Mouse (Mus musculus) CH12.LX (cell line): ENCODE measurements around the gene Ccl11. TPM values are rescaled to one million over a fixed set of nuclear protein-coding genes. Genes with fewer than 3 reads are reported as not detected.

Source experiments
- DNase-seq: peaks from one replicate; pipeline ENCODE4 v3.0.0-alpha.2; 2013; ENCODE audit errors: extremely low read depth
- H3K27ac ChIP-seq: 2 replicates; pipeline ENCODE4 v1.5.1; 2012; ENCODE audit warnings: low read depth, mild to moderate bottlenecking, control low read depth, moderate library complexity; ENCODE audit not compliant: insufficient read depth
- H3K27me3 ChIP-seq: replicated peaks from 2 replicates; pipeline ENCODE3; 2012; ENCODE audit warnings: inconsistent platforms
- H3K36me3 ChIP-seq, 2 experiments: replicated peaks in 1 of 2; 2 replicates each; pipeline versions ENCODE3 to v1.6.1; 2012; ENCODE audit warnings: inconsistent platforms in 1 of 2, low read length in 1 of 2, mild to moderate bottlenecking in 1 of 2, mixed read lengths in 1 of 2, moderate library complexity in 1 of 2; ENCODE audit not compliant: control insufficient read depth in 1 of 2, insufficient read depth in 1 of 2
- H3K4me1 ChIP-seq, 2 experiments: 2 replicates each; pipeline ENCODE4 v1.6.1; 2012; ENCODE audit warnings: inconsistent platforms in 1 of 2, moderate library complexity in 1 of 2; ENCODE audit not compliant: insufficient read depth in 2 of 2, control insufficient read depth in 1 of 2
- H3K4me2 ChIP-seq: 2 replicates; pipeline ENCODE4 v1.6.1; 2012; ENCODE audit warnings: low read depth, mild to moderate bottlenecking, control low read depth; ENCODE audit not compliant: poor library complexity, insufficient read depth, severe bottlenecking
- H3K4me3 ChIP-seq, 3 experiments: fragments of 150-350 bp in 1 of 3; sonication (generic) in 1 of 3; replicated peaks in 1 of 3; 2 replicates each; pipeline versions ENCODE3 to v1.5.1; 2011 to 2012; ENCODE audit warnings: low read depth in 2 of 3, low read length in 2 of 3, mild to moderate bottlenecking in 2 of 3, moderate library complexity in 2 of 3, control low read depth in 1 of 3, improper control_type of control experiment in 1 of 3, inconsistent platforms in 1 of 3, mixed read lengths in 1 of 3; ENCODE audit not compliant: poor library complexity in 1 of 3
- H3K79me2 ChIP-seq: replicated peaks from 2 replicates; pipeline ENCODE4 v1.6.1; 2012; ENCODE audit warnings: mild to moderate bottlenecking, moderate library complexity; ENCODE audit not compliant: control insufficient read depth, poor library complexity, insufficient read depth, severe bottlenecking; ENCODE audit errors: extremely low read depth
- H3K9ac ChIP-seq: 2 replicates; pipeline ENCODE4 v1.6.1; 2012; ENCODE audit warnings: low read depth, mild to moderate bottlenecking, control low read depth, moderate library complexity; ENCODE audit not compliant: insufficient read depth
- H3K9me3 ChIP-seq: replicated peaks from 2 replicates; pipeline ENCODE3; 2012; ENCODE audit warnings: low read length, inconsistent platforms, mixed read lengths
- BHLHE40 ChIP-seq: IDR thresholded peaks from 2 replicates; pipeline ENCODE4 v1.6.1; 2011; ENCODE audit warnings: mild to moderate bottlenecking, low read depth, low read length, improper control_type of control experiment
- CHD1 ChIP-seq: IDR thresholded peaks from 2 replicates; pipeline ENCODE4 v1.6.1; 2012; ENCODE audit warnings: low read depth, low read length, improper control_type of control experiment, inconsistent platforms
- CHD2 ChIP-seq: IDR thresholded peaks from 2 replicates; pipeline ENCODE4 v1.6.1; 2011; ENCODE audit warnings: low read length, improper control_type of control experiment
- CTCF ChIP-seq, 2 experiments: IDR thresholded peaks in 1 of 2; conservative IDR thresholded peaks in 1 of 2; 2 replicates each; pipeline ENCODE4 v1.5.1; 2011 to 2012; ENCODE audit warnings: low read depth in 2 of 2, low read length in 2 of 2, improper control_type of control experiment in 1 of 2, inconsistent platforms in 1 of 2, mild to moderate bottlenecking in 1 of 2, moderate library complexity in 1 of 2
- ELF1 ChIP-seq: IDR thresholded peaks from 2 replicates; pipeline ENCODE4 v1.6.1; 2014; ENCODE audit warnings: low read depth, mild to moderate bottlenecking, inconsistent platforms, low read length, improper control_type of control experiment
- ETS1 ChIP-seq: conservative IDR thresholded peaks from 2 replicates; pipeline ENCODE4 v1.6.1; 2012; ENCODE audit warnings: low read depth, mild to moderate bottlenecking, inconsistent platforms, low read length, improper control_type of control experiment, moderate library complexity
- GABPA ChIP-seq: IDR thresholded peaks from 2 replicates; pipeline ENCODE4 v1.6.1; 2012; ENCODE audit warnings: low read depth, low read length, improper control_type of control experiment, inconsistent platforms; ENCODE audit not compliant: insufficient replicate concordance
- HCFC1 ChIP-seq: IDR thresholded peaks from 2 replicates; pipeline ENCODE4 v1.6.1; 2012; ENCODE audit warnings: low read depth, mild to moderate bottlenecking, inconsistent platforms, low read length, improper control_type of control experiment
- IRF4 ChIP-seq: IDR thresholded peaks from 2 replicates; pipeline ENCODE4 v1.6.1; 2014; ENCODE audit warnings: low read depth, mild to moderate bottlenecking, inconsistent platforms, low read length, improper control_type of control experiment
- JUN ChIP-seq: IDR thresholded peaks from 2 replicates; pipeline ENCODE4 v1.6.1; 2011; ENCODE audit warnings: low read depth, mild to moderate bottlenecking, low read length, improper control_type of control experiment, moderate library complexity; ENCODE audit not compliant: insufficient read depth
- KAT2A ChIP-seq: IDR thresholded peaks from 2 replicates; pipeline ENCODE4 v1.6.1; 2012; ENCODE audit warnings: low read length, improper control_type of control experiment, inconsistent platforms; ENCODE audit not compliant: insufficient replicate concordance
- MAX ChIP-seq: IDR thresholded peaks from 2 replicates; pipeline ENCODE4 v1.6.1; 2011; ENCODE audit warnings: low read length, improper control_type of control experiment
- MAZ ChIP-seq: IDR thresholded peaks from 2 replicates; pipeline ENCODE4 v1.6.1; 2012; ENCODE audit warnings: low read depth, mild to moderate bottlenecking, inconsistent platforms, low read length, improper control_type of control experiment, moderate library complexity
- MEF2A ChIP-seq: IDR thresholded peaks from 2 replicates; pipeline ENCODE4 v1.6.1; 2014; ENCODE audit warnings: low read depth, mild to moderate bottlenecking, inconsistent platforms, low read length, improper control_type of control experiment, borderline replicate concordance
- MXI1 ChIP-seq: IDR thresholded peaks from 2 replicates; pipeline ENCODE4 v1.6.1; 2011; ENCODE audit warnings: mild to moderate bottlenecking, low read depth, low read length, improper control_type of control experiment
- NRF1 ChIP-seq: IDR thresholded peaks from 2 replicates; pipeline ENCODE4 v1.6.1; 2014; ENCODE audit warnings: low read depth, mild to moderate bottlenecking, inconsistent platforms, low read length, improper control_type of control experiment, moderate library complexity
- POLR2A ChIP-seq: IDR thresholded peaks from 2 replicates; pipeline ENCODE4 v1.6.1; 2011; ENCODE audit warnings: low read depth, mild to moderate bottlenecking, improper control_type of control experiment, low read length
- POLR2AphosphoS2 ChIP-seq: IDR thresholded peaks from 2 replicates; pipeline ENCODE4 v1.6.1; 2011; ENCODE audit warnings: low read depth, low read length, improper control_type of control experiment
- RAD21 ChIP-seq: IDR thresholded peaks from 2 replicates; pipeline ENCODE4 v1.6.1; 2011; ENCODE audit warnings: low read depth, mild to moderate bottlenecking, low read length, improper control_type of control experiment, moderate library complexity
- RCOR1 ChIP-seq: conservative IDR thresholded peaks from 2 replicates; pipeline ENCODE4 v1.6.1; 2012; ENCODE audit warnings: low read depth, mild to moderate bottlenecking, inconsistent platforms, low read length, improper control_type of control experiment
- SMC3 ChIP-seq: IDR thresholded peaks from 2 replicates; pipeline ENCODE4 v1.6.1; 2011; ENCODE audit warnings: low read depth, low read length, improper control_type of control experiment
- USF2 ChIP-seq: conservative IDR thresholded peaks from 2 replicates; pipeline ENCODE4 v1.6.1; 2011; ENCODE audit warnings: low read depth, low read length, improper control_type of control experiment
- ZMIZ1 ChIP-seq: IDR thresholded peaks from 2 replicates; pipeline ENCODE4 v1.6.1; 2012; ENCODE audit warnings: low read depth, mild to moderate bottlenecking, inconsistent platforms, low read length, improper control_type of control experiment
- ZNF384 ChIP-seq: IDR thresholded peaks from 2 replicates; pipeline ENCODE4 v1.6.1; 2012; ENCODE audit warnings: low read depth, low read length, improper control_type of control experiment, inconsistent platforms
- dilution Hi-C: fragments of 300-500 bp; cut with MboI; formaldehyde crosslinking; loops from 2 replicates; pipeline ENCODE4 v1.14.3; 2020; ENCODE audit warnings: low sequenced_read_pairs; ENCODE audit not compliant: extremely low pct_unique_long_range_greater_than_20kb, extremely low pct_ligation_motif_present
- in situ Hi-C: fragments of 300-500 bp; cut with MboI; formaldehyde crosslinking; loops from 3 replicates; pipeline ENCODE4 v1.14.3; 2019; ENCODE audit warnings: low sequenced_read_pairs, low pct_ligation_motif_present, low pct_unique_long_range_greater_than_20kb, mixed read lengths
- polyA plus RNA-seq: library from polyadenylated mRNA; unstranded; fragments of >175 nt; gene quantifications from 2 replicates; pipeline ENCODE4 v1.2.1, GENCODE M21; 2012; ENCODE audit warnings: low read depth; ENCODE audit not compliant: insufficient read length
- total RNA-seq, 2 experiments: library from RNA; depleted of rRNA; stranded (reverse); fragments of 300-350 nt in 1 of 2; fragments of >200 nt in 1 of 2; gene quantifications; 2 replicates each; pipeline ENCODE4 v1.2.3; 2012 to 2014

The Ccl11 gene
- total and polyA plus RNA-seq, 3 experiments = not detected

- H3K4me2 ChIP-seq = no peak overlapping the region
- H3K9me3 ChIP-seq = no peaks in the 10 kb centered on the region
- H3K79me2 ChIP-seq = no peaks in the 10 kb centered on the region
- H3K27me3 ChIP-seq = no peaks in the 10 kb centered on the region
- H3K4me3 ChIP-seq = no peak overlapping the region
- peaks cover 13 to 54% of the 10 kb centered on the region in 2 experiments; a peak in 3 of 4 replicates for H3K4me1 ChIP-seq
- peak; percentile 35 for DNase-seq
- dilution Hi-C loops (no loop called here), in situ Hi-C loops (no loop called here)
- H3K36me3 ChIP-seq = no peaks in the 10 kb centered on the region
- H3K9ac ChIP-seq = no peak overlapping the region
- 0 out of 2 replicates have a peak, but pooled peaks have one; percentile 22 for TF ChIP-seq ETS1
- no peak for TF ChIP-seq BHLHE40
- H3K27ac ChIP-seq = no peak overlapping the region
These were observed 41.3 kb upstream of the Ccl11 start for GRCm38 (mm10) chr11:82016181-82016780.

DNA sequence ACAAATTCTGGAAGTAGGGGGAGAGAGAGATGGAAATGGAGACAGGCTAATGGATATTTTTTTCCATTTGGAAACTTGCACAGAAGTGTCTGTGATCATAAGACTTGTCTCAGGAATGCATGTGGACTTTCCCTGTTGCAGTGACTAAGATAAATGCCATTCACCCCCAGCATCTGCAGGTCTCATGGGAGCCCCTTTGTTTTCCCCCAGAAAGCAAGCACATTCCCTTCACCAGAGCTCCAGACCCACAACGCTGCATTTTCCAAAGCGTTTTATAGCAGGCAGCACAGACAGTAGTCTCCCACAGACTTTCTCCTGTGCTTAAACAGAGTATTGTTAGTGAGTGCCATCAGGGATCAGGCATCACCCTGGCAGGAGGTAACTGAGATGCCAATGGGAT lies 38.2 kb upstream of the Ccl11 start:
- Histone ChIP-seq H3K9ac (no peak overlapping the region), H3K4me1 (peaks cover 18 to 72% of the 10 kb centered on the region in 2 experiments; a peak in 3 of 4 replicates), H3K27ac (no peak overlapping the region), H3K79me2 (no peaks in the 10 kb centered on the region)
- no peak for DNase-seq
- in situ Hi-C loops = no loop called here
- TF ChIP-seq ELF1 (no peak), CHD2 (no peak), USF2 (no peak), KAT2A (no peak), RCOR1 (no peak), HCFC1 (no peak), IRF4 (no peak), CHD1 (no peak), ZNF384 (no peak), MAZ (no peak)
- TF ChIP-seq, all 38 proteins: peak for 0
- dilution Hi-C loops = no loop called here
- Histone ChIP-seq H3K27me3 (no peaks in the 10 kb centered on the region), H3K4me2 (no peak overlapping the region), H3K4me3 (no peak overlapping the region), H3K9me3 (no peaks in the 10 kb centered on the region), H3K36me3 (no peaks in the 10 kb centered on the region)

GRCm38 (mm10) chr11:82019793-82020192 lies 37.8 kb upstream of the Ccl11 start:
- dilution Hi-C loops (no loop called here), in situ Hi-C loops (no loop called here)
- no peak for TF ChIP-seq CHD1
- TF ChIP-seq POLR2A = no peak
- TF ChIP-seq CTCF (conservative IDR thresholded peaks at IDR 0.05 in 1 of 2, IDR thresholded peaks at IDR 0.05 in 1 of 2; ENCODE audit: low read depth in 2 of 2, low read length in 2 of 2) = no peak
- no peak for TF ChIP-seq SMC3
- no peak for TF ChIP-seq RCOR1
- no peak for TF ChIP-seq MEF2A
- TF ChIP-seq RAD21 = no peak
- TF ChIP-seq MXI1 = no peak
- TF ChIP-seq JUN = no peak
- no peak for TF ChIP-seq GABPA
- TF ChIP-seq POLR2AphosphoS2 = no peak
- no peak for TF ChIP-seq NRF1
- no peak for TF ChIP-seq ZMIZ1
- no peak for TF ChIP-seq ETS1
- no peak for TF ChIP-seq MAX
- TF ChIP-seq ELF1 = no peak
- TF ChIP-seq, all 38 proteins: peak for 0
- no peak overlapping the region for H3K4me2 ChIP-seq
- H3K9ac ChIP-seq = no peak overlapping the region
- no peak overlapping the region for H3K27ac ChIP-seq
- DNase-seq = no peak
- H3K79me2 ChIP-seq = no peaks in the 10 kb centered on the region
- no peaks in the 10 kb centered on the region for H3K9me3 ChIP-seq
- H3K27me3 ChIP-seq = no peaks in the 10 kb centered on the region
- H3K4me3 ChIP-seq = no peak overlapping the region
- H3K4me1 ChIP-seq = peaks cover 18 to 72% of the 10 kb centered on the region in 2 experiments; a peak in 3 of 4 replicates
- no peaks in the 10 kb centered on the region for H3K36me3 ChIP-seq
